Mouse (Mus musculus) embryonic facial prominence, embryonic 11.5 days (tissue): ENCODE measurements at regions not wholly inside any gene's neighbourhood (a gene's known extent, or its start where the extent isn't known, plus 50 kb on each side); places are given as distances from the start of the nearest gene placed in this dataset.

Experiments used
- ATAC-seq: fragments of 200-750 bp; cut with Nextera tagmentation; replicated peaks from 2 replicates; pipeline ENCODE4 v1.8.0; 2017; ENCODE audit warnings: low read depth; ENCODE audit not compliant: insufficient number of reproducible peaks, low FRiP score, low TSS enrichment
- DNase-seq: peaks from one replicate; pipeline ENCODE4 v3.0.0-alpha.2; 2015; ENCODE audit warnings: low spot score
- H3K27ac ChIP-seq: fragments of 300-500 bp; sonication (generic); replicated peaks from 2 replicates; pipeline ENCODE4 v1.5.1; 2014; ENCODE audit warnings: mild to moderate bottlenecking, low read depth, low read length, control low read depth
- H3K27me3 ChIP-seq: fragments of 300-500 bp; sonication (generic); 2 replicates; pipeline ENCODE4 v1.6.1; 2014; ENCODE audit warnings: mild to moderate bottlenecking, low read length, moderate library complexity, mixed read lengths; ENCODE audit not compliant: control insufficient read depth, insufficient read depth
- H3K36me3 ChIP-seq: fragments of 300-500 bp; sonication (generic); replicated peaks from 2 replicates; pipeline ENCODE4 v1.6.1; 2014; ENCODE audit warnings: low read depth, mild to moderate bottlenecking, low read length, moderate library complexity, mixed read lengths; ENCODE audit not compliant: control insufficient read depth, insufficient read depth
- H3K4me1 ChIP-seq: fragments of 300-500 bp; sonication (generic); 2 replicates; pipeline ENCODE4 v1.6.1; 2014; ENCODE audit warnings: low read length, mixed read lengths; ENCODE audit not compliant: control insufficient read depth, insufficient read depth
- H3K4me2 ChIP-seq: fragments of 300-500 bp; sonication (generic); 2 replicates; pipeline ENCODE4 v1.6.1; 2014; ENCODE audit warnings: low read depth, mild to moderate bottlenecking, control low read depth, low read length, moderate library complexity
- H3K4me3 ChIP-seq: fragments of 300-500 bp; sonication (generic); 2 replicates; pipeline ENCODE4 v1.5.1; 2014; ENCODE audit warnings: low read depth, low read length, control low read depth
- H3K9ac ChIP-seq: fragments of 300-500 bp; sonication (generic); replicated peaks from 2 replicates; pipeline ENCODE4 v1.6.1; 2014; ENCODE audit warnings: mild to moderate bottlenecking, control low read depth, low read length
- H3K9me3 ChIP-seq: fragments of 300-500 bp; sonication (generic); replicated peaks from 2 replicates; pipeline ENCODE4 v1.6.1; 2016; ENCODE audit warnings: mild to moderate bottlenecking, low read length, inconsistent platforms, mixed read lengths; ENCODE audit not compliant: control insufficient read depth
- WGBS: fragments of 180-500 bp; shearing (Covaris S2); extraction: QIAGEN DNeasy Blood & Tissue Kit; methylation state at CpG from one replicate; pipeline ENCODE4 v1.1.7; 2014; 5-methylcytosine and 5-hydroxymethylcytosine counted together

DNA sequence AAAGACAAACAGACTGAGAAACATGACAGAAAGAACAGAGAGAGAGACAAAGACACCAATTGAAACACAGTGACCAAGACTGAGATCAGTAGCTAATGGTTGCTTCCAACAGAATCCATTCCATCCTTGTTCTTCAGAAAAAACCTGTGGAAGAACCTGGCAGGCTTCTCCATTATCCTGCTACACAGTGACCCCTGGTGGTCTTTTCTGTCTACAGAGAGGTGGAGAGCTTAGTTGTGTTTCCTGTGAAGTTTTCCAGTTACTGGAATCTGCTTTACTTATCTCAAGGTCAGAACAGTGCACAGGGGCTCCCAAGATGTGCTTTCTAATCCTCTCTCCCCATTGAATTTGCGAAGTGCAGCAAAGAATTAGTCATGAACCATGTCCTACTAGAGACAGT lies 339.1 kb upstream of the Msl3l2 start:
- WGBS = 61% methylated on average over 1 of the region's 1 CpGs
- no peak for ATAC-seq

GRCm38 (mm10) chr10:55769642-55770041 lies 337.1 kb upstream of the Msl3l2 start:
- H3K27me3 ChIP-seq = no peaks in the 10 kb centered on the region
- H3K36me3 ChIP-seq = no peaks in the 10 kb centered on the region
- H3K27ac ChIP-seq = no peak overlapping the region
- no peaks in the 10 kb centered on the region for H3K4me1 ChIP-seq
- H3K9me3 ChIP-seq = no peaks in the 10 kb centered on the region
- H3K4me2 ChIP-seq = no peak overlapping the region
- H3K4me3 ChIP-seq = no peak overlapping the region
- 35% methylated on average over 6 of the region's 6 CpGs for WGBS
- H3K9ac ChIP-seq = no peak overlapping the region
- DNase-seq (peak; percentile 15), ATAC-seq (no peak)

More for the DNA sequence above, 339.1 kb upstream of the Msl3l2 start:
- H3K9ac ChIP-seq = no peak overlapping the region
- H3K4me2 ChIP-seq = no peak overlapping the region
- no peaks in the 10 kb centered on the region for H3K27me3 ChIP-seq
- H3K36me3 ChIP-seq = no peaks in the 10 kb centered on the region
- H3K27ac ChIP-seq = no peak overlapping the region
- H3K9me3 ChIP-seq = no peaks in the 10 kb centered on the region
- peak; percentile 78 for DNase-seq
- H3K4me1 ChIP-seq = no peaks in the 10 kb centered on the region
- no peak overlapping the region for H3K4me3 ChIP-seq

DNA sequence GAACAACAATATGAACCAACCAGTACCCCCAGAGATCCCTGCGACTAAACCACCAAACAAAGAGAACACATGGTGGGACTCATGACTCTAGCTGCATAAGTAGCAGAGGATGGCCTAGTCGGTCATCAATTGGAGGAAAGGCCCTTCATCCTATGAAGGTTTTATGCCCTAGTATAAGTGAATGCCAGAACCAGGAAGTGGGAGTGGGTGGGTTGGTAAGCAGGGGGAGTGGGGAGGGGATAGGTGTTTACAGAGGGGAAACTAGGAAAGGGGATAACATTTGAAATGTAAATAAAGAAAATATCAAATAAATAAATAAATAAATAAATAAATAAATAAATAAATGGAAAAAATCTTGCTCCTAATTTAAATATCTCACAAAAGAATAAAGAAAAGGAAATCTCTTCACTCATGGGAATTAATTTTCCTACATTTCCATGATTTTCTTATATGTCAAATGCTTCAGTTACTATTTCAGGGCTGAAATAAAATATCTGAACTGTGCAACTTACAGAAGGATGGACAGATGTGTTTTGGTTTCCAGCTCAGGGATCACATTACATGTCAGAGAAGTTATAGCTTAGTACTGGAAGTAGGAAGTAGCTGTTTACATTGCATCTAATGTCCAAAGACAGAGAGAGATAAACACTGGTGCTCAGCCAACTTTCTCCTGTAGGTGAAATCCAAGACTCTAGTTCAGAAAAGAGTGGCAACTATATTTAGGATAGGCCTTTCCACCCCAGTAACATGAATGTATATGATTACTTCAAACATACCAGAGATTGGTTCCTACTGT lies 323.8 kb upstream of the Msl3l2 start:
- DNase-seq = no peak
- Histone ChIP-seq H3K9ac (no peak overlapping the region), H3K4me3 (no peak overlapping the region), H3K9me3 (no peaks in the 10 kb centered on the region), H3K4me1 (no peaks in the 10 kb centered on the region), H3K36me3 (no peaks in the 10 kb centered on the region), H3K4me2 (no peak overlapping the region), H3K27me3 (no peaks in the 10 kb centered on the region), H3K27ac (no peak overlapping the region)
- 85% methylated on average over 2 of the region's 2 CpGs for WGBS
- ATAC-seq = no peak

- Histone ChIP-seq H3K27ac (no peak overlapping the region), H3K27me3 (no peaks in the 10 kb centered on the region), H3K4me3 (no peak overlapping the region), H3K9ac (no peak overlapping the region), H3K4me2 (no peak overlapping the region), H3K36me3 (no peaks in the 10 kb centered on the region), H3K9me3 (no peaks in the 10 kb centered on the region), H3K4me1 (no peaks in the 10 kb centered on the region)
- WGBS = 78% methylated on average over 2 of the region's 2 CpGs
- ATAC-seq (no peak), DNase-seq (peak; percentile 67)
Measured at GRCm38 (mm10) chr10:55813966-55814365, 292.8 kb upstream of the Msl3l2 start.

DNA sequence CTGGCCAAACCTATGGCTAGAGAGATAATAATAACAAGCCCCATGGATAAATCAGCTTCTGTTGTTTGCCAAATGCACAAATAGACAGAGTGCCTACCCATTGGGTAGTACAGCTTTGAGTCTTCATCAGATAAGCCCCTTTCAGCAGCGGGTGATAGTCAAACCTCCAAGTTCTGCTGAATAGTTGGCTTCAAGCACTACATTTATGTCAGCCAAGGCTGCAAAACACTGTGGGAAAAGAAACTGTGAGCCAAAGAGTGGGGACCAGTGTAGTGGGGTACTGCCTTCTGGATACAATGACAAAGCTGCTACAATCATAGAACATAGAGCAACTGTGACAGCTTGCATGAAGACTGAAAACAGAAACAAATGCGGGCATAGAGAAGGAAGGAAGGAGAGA lies 255.4 kb upstream of the Msl3l2 start:
- Histone ChIP-seq H3K36me3 (no peaks in the 10 kb centered on the region), H3K4me3 (no peak overlapping the region), H3K9ac (no peak overlapping the region), H3K27me3 (no peaks in the 10 kb centered on the region), H3K9me3 (no peaks in the 10 kb centered on the region), H3K27ac (no peak overlapping the region), H3K4me1 (no peaks in the 10 kb centered on the region), H3K4me2 (no peak overlapping the region)
- ATAC-seq = no peak
- 87% methylated on average over 2 of the region's 2 CpGs for whole genome bisulfite sequencing
- no peak for DNase-seq

DNA sequence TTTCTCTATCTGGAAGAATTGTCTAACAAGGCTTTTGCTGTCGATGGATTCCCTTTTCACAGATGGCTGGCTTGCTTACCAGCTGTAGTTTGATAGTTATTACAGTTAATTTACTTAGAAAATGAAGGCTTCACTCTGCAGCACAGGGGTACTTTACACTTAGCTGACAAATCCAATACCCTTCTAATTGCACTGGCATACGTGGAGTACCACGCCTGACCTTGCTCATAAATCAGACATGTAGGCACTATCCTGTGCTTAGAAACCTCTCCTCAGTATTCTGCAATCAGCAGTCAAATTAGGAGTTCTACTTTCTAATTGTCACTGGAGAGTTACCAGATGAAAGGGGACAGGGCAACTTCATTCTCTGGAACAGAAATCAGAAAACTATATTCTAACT lies 214.1 kb upstream of the Msl3l2 start:
- Histone ChIP-seq H3K9me3 (no peaks in the 10 kb centered on the region), H3K4me1 (no peaks in the 10 kb centered on the region), H3K27ac (no peak overlapping the region), H3K36me3 (no peaks in the 10 kb centered on the region), H3K9ac (no peak overlapping the region), H3K4me3 (no peak overlapping the region), H3K27me3 (no peaks in the 10 kb centered on the region), H3K4me2 (no peak overlapping the region)
- ATAC-seq (no peak; the same call in 1 of the 2 replicates), DNase-seq (no peak)
- 72% methylated on average over 3 of the region's 3 CpGs for WGBS

DNA sequence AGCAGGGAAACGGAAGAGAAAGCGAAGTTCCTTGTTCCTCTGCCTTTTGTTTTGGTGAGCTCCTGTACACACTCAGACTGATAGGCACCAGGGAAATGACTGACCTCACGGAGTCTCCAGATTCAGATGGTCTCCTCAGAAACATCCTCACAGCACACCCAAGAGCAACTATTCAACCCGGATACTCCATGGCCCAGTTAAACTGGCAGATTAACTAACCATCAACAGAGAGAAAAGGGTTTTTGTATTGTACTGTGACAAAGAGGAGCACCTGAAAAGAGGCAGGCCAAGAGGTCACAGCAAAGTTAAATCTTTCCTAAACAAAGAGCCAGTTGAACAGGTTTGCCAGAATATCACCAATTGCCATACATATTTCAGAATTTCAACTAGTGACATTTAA lies 177.6 kb upstream of the Msl3l2 start:
- no peak overlapping the region for H3K4me3 ChIP-seq
- no peak overlapping the region for H3K27ac ChIP-seq
- H3K9ac ChIP-seq = no peak overlapping the region
- ATAC-seq (no peak), DNase-seq (no peak)
- H3K4me1 ChIP-seq = no peaks in the 10 kb centered on the region
- WGBS = 65% methylated on average over 4 of the region's 4 CpGs
- H3K4me2 ChIP-seq = no peak overlapping the region
- H3K36me3 ChIP-seq = no peaks in the 10 kb centered on the region
- no peaks in the 10 kb centered on the region for H3K9me3 ChIP-seq
- H3K27me3 ChIP-seq = no peaks in the 10 kb centered on the region

DNA sequence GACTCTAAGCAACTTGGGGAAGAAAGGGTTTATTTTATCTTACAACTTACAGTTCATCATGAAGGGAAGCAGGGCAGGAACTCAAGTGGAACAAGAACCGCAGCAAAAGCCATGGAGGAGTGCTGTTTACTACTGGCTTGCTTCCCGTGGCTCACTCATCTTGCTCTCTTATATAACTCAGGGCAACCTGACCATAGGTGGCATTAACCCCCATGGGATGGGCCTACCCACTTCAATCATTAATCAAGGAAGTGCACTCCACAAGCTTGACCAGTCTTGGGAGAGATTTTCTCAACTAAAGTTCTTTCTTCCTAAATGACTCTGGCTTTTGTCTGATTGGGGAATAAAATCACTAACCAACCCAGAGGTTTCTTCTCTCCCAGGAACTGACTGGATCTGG lies 172.7 kb upstream of the Msl3l2 start:
- no peak overlapping the region for H3K4me3 ChIP-seq
- no peak overlapping the region for H3K27ac ChIP-seq
- no peaks in the 10 kb centered on the region for H3K9me3 ChIP-seq
- no peaks in the 10 kb centered on the region for H3K27me3 ChIP-seq
- H3K36me3 ChIP-seq = no peaks in the 10 kb centered on the region
- H3K4me2 ChIP-seq = no peak overlapping the region
- no peak overlapping the region for H3K9ac ChIP-seq
- no peaks in the 10 kb centered on the region for H3K4me1 ChIP-seq
- DNase-seq (no peak), ATAC-seq (no peak)
- WGBS = 53% methylated on average over 2 of the region's 2 CpGs
